Mouse (Mus musculus): ENCODE data around the gene Sfta2. TPM values are rescaled to one million over a fixed set of nuclear protein-coding genes. Genes with fewer than 3 reads are reported as not detected.

Sfta2 gene
- total RNA-seq, 2 experiments from 2014 or later, result not detected

DNA sequence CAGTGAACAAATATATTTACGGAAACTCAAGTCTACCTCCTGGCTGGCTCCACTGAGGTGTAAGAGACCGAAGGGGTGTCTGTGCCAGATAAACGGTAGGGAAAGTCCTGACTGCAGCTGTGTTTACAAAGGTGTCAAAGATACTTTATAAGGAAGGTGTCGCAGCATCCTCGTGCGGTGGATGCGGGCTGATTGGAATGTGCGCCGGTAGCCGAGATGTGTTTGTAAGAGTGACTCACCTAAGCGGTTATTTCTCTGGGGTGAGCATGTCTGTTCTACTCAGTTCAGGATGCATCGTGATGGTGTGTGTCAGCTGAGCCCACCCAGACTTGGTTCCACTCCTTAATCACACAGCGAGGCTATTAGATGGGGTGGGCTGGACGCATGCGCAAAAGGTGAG, 9.6 kb upstream of the Sfta2 start:
- DNase-seq, result no peak
- intact Hi-C loops (cut with DNase I), result loop anchor here (5.0 kb wide), 1 partner anchor 146 kb away; no protein-coding TSS in a partner anchor

DNA sequence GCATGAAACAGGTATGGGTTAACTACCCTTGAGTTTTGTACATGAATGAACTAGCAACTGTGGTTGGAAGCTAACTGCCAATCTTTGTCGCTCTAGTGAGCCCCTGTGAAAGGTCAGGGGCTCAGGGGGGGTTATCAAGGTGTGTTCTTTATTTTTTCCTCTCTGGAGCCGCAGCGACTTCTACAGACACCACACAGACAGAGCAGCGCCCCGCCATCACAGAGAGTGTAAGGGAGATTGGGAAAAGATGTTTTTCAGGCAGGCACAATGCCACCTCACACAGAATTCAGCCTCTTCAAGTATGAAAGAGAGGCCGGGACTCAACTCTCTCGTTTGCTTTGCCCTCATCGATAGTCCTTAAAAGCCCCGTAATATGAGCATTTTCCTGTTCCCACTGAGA, 9.2 kb upstream of the Sfta2 start:
- no peak for DNase-seq
- intact Hi-C loops (cut with DNase I), result loop anchor here (5.0 kb wide), 1 partner anchor 145 kb away; no protein-coding TSS in a partner anchor

DNA sequence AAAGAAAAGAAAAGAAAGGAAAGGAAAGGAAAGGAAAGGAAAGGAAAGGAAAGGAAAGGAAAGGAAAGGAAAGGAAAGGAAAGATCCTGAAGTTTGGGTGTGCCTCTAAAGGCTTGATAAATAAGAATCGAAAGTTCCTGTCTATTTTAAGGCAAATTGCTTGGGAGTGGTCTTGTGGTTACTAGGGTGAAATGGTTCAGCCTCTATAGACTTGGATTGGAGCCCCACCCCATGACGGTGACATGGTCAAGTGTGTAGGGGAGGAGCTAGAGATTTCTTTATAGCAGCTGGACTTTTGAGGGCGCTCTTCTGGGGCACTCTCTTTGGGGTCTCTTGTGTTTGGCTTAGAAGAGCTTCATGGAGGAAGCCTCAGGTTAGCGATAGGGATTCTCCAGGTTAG, 7.6 kb upstream of the Sfta2 start:
- DNase-seq, result no peak
- intact Hi-C loops (cut with DNase I), result loop anchor here (5.0 kb wide), 1 partner anchor 144 kb away; no protein-coding TSS in a partner anchor

DNA sequence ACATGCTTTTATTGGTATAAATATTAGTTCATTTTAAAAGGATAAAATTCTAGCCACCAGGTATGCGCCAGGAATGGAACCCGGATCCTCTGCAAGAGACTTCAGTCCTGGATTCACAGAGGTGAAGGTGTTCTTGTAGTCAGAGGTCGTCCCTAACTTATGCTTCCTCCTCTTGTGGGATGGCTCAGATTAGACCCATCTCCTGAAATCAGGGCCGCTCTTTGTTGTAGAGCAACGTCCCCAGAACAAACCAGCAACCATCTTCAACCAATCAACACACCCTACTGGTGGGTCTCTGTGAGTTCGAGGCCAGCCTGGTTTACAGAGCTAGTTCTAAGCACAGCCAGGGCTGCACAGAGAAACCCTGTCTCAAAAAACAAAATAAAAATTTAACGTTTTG, 6.9 kb upstream of the Sfta2 start:
- intact Hi-C loops (cut with DNase I), result loop anchor here (5.0 kb wide), 1 partner anchor 143 kb away; no protein-coding TSS in a partner anchor
- no peak for DNase-seq

DNA sequence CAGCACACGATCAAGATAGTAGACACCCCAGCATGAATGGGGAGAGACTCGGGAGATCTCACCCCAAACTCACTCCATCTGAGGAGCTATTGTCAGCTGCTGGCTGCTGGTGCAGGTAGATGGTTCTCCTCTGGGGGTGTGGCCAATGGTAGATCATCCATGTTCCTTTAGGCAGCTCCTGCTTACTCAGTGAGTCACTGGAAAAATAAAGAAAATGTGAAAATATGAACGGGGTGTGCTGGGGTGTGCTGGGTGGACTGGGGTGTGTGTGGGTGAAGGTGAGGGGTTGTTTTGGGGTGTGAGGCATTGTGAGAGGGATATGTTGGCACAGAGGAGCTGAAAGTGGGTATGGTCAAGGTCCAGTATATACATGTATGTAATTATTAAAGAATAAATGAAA, 4.0 kb upstream of the Sfta2 start:
- intact Hi-C loops (cut with DNase I), result no loop called here
- no peak for DNase-seq

DNA sequence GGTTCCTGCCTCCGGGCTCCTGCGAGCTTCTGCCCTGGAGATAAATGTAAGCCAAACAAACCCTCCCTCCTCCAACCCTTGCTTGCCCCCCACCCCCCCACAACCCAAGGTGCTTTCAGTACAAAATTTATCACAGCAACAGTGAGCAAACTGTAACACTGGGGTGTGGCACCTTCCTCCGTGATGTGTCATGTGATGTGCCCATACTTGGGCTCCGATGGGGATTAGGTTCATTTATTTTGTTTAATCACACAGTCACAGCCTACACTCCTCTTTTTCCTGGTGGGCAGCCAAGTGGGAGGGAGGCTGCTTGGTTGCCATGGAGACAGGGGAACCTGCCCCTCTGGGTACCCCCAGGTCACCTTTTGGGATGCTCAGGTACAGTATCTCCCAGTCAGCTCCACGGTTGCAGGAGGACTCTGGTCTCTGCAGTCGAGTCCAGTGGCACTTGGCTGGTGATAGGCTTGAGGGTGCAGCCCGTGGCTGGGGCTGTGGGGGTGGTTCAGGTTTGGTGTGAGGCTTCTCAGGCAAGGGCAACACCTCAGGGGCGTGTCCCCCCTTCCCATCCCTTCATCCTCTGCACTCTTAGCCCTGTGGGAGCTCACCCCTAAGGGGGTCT, 496 bp downstream of the Sfta2 start:
- DNase-seq, result no peak

DNA sequence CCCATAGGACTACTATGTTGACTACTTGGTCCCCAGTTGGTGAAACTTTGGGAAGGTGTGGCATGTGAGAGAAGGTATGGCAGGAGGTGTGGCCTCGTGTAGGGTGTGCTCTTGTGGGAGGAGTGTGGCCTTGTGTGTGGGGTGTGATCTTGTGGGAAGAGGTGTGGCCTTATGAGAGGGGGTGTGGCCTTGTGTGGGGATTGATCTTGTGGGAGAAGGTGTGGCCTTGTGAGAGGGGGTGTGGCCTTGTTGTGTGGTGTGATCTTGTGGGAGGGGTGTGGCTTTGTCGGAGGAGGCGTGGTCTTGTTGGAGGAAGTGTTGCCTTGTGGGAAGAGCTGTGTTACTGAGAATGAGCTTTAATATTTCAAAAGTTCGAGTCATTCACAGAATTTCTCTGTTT, 15.8 kb downstream of the Sfta2 start:
- intact Hi-C loops (cut with DNase I), result no loop called here
- DNase-seq, result no peak

More for the DNA sequence above, 496 bp downstream of the Sfta2 start:
- intact Hi-C loops (cut with DNase I), result no loop called here

DNA sequence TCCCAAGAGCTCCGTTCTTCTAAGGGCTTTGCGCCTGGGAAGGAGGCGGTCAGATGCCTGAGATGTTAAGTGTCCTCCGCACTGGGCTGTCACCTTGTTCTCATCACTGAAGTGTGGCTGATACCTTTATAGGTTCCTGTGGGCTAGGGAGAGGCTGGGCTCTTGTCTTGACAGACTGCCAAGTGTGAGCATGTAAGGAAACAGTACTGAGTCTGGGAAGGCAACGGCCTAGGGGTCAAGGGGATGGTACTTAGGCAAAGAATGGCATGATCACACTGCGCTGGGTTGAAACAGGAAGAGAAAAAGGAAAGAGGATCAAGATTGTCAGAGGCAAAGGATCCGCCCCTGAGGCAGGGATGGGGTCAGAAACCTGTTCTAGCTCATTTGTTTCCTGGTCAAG, 25.2 kb downstream of the Sfta2 start, which contains the start of gene Gm9573:
TSS of gene Gm9573 (minus strand) at position 101 of the 400 bp plus-strand sequence.
- intact Hi-C loops (cut with DNase I), result no loop called here
- no peak for DNase-seq

DNA sequence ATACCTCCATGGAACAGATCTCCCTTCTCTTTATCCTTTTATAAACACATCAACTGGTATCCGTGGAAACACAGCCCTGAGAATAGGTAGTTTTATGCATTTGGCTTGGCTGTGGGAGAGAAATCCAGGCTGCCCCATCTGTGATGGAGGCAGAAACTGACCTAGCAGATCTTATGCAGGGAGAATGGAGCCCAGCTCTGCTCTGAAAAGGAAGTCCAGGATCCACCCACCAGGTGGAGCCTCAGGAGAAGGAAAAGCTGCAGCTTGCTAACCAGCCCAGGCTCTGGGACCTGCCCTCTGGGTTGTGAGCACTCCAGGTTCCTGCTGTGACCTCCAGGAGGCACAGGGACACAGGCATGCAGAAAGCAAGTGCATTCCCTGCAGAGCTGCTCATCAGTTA, 32.6 kb downstream of the Sfta2 start:
- intact Hi-C loops (cut with DNase I), result no loop called here
- peak; percentile 16 to 44 for DNase-seq

DNA sequence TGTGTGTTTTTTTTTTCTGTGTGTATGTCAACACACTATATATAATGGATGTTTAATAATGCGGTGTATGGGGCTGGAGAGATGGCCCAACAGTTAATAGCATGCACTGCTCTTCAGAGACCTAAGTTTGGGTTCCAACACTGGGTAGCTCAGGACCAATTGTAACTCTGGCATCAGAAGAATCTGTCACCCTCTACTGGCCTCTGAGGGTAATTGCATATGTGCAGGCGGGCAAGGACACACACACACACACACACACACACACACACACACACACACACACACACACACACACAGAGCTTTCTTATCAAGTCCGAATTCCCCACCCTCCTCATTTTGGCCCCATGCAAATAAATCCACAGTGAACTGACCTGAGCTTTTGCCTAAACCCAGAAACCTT, 33.9 kb downstream of the Sfta2 start:
- intact Hi-C loops (cut with DNase I), result no loop called here
- DNase-seq, result no peak

DNA sequence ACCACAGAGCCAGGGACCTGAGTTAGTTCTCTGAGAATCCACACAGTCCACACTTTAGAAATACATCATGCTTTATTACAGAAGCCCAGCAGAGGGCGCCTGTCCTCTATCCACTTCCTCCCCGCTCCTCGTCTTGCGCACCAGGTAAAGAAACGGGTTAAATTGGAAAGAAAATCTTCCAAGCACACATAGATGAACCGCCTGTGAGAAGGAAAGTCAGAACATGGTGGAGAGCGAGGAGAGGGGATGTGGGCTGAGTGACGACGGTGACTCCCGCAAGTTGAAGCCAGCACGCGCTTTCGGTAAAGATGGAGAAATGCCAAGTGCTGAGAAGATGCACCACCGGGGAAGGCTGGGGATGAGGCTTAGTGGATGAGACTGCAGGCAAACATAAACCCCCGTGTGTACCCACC, 34.4 kb downstream of the Sfta2 start:
- intact Hi-C loops (cut with DNase I), result loop anchor here (1.0 kb wide), 1 partner anchor 90 kb away; no protein-coding TSS in a partner anchor
- peak; percentile 71 to 76 for DNase-seq

DNA sequence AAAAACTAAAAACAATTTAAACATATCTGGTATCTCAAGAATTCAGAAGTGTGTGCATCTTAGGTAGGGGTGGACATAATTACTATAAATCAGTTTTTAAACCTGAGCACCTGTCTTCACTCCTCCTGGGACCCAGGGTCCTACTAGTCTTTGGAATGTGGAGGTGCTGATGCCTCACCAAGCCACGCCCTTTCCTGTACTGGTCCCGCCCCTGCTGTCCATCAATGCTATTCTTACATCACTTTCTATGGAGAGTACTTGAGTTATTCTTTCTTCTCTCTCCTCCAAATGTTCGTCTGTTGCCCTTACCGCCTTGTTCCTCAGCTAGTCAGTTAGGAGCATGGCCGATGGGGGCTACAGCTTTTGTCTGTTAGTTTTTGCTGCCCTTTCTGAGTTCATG, 35.0 kb downstream of the Sfta2 start:
- peak in 1 of 2 experiments; percentile 37 for DNase-seq
- intact Hi-C loops (cut with DNase I), result loop anchor here (1.0 kb wide), 1 partner anchor 89 kb away; no protein-coding TSS in a partner anchor

DNA sequence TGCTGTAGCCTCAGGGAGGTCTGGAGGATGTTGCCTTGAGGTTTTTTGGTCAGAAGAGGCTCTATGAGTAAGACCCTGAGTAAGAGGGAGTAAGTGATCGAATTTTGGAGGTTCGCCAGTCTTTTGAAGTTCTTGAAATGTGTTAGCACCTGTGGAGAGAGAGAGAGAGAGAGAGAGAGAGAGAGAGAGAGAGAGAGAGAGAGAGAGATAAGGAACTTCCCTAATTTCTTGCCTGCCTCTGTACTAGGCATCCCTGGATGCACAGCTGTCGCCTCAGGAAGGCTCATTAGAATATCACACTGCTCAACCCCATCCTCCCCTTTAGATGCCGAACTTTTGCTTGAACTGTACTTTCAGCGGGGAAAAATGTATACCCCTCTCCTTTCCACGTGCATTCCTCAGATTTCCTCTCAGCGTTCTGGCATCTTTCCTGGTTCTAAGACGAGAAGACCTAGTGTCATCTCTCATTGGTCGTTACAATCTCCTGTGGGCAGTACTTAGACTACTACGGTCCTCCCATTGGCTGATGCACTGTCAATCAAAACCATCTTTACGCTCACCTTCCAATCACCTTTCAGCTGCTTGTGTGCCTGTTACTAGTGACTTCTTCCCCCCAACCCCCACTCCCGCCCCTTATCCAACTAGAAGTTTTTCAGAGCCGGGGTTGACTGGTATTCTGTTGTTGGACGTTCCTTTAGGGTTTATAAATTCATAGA, 37.3 kb downstream of the Sfta2 start:
- peak; percentile 65 to 78 for DNase-seq
- intact Hi-C loops (cut with DNase I), result no loop called here

DNA sequence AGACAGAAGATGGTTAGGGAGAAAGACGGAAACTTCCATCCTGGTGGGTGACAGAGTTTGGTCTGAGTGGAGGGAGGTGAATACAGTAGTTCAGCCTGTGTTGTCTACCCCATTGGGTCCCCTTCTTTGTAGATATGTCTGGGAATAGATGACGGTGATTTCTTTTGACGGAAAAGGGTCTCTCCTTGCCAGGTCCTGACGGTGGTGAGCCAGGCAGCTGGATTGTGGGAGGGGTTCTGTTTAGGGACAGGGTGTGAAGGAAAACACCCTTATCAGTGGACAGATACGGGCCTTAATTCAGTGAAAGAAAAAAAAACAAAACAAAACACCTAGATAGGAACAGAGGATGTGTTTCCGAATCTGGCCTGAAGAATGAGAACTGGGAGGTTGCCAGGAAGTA, 38.0 kb downstream of the Sfta2 start:
- intact Hi-C loops (cut with DNase I), result no loop called here
- DNase-seq, result no peak

DNA sequence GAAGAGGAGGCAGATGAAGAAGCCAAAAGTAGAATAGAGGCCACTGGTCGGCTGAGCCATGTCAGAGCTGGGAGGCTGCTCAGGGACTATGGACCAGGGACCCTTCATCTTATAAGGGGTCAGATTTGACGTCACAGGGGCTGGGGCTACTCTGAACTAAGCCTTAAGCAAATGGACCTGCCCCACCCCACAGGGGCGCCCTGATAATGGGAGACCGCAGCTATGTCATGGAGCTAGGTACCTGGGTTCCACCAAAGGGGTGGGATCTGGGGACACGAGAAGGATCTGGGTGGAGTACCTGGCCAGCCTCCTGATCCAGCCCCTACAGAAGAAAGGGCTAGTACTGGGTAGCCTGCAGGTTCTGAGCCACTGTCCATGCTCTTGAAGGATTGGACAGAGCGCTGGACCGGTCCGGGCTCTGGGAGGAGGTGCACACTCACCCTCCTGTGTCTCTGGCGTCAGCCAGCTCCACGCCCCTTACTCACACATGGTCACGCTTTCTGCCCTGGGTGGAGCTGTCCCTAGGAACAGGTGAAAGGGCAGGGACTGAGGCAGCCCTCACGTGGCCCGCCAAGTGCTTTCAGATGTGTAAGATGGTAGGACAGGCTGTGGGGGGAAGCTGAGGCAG, 42.4 kb downstream of the Sfta2 start, which contains the start of gene Mucl3:
TSS of gene Mucl3 (minus strand) at position 87 of the 628 bp plus-strand sequence.
- DNase-seq, result no peak
- intact Hi-C loops (cut with DNase I), result no loop called here

DNA sequence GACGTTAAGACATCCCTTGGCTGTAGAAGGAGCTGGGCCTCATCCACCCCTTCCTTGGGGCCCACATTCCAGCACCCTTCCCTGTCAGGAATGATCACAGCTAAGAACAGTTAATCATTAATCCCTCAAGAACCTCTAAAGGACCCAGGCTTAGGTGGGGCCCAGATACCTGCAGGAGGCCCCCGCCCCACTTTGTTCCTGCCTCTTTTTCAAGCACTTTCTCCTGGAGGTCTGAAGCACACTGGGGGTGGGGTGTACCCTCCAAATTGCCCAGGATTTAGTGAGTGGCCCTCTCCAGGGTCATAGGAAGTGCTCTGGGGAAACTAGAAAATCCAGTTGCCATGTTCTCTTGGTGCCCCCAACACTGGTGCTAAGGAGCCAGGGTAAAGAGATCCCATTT, 48.1 kb downstream of the Sfta2 start:
- no peak for DNase-seq
- intact Hi-C loops (cut with DNase I), result no loop called here

DNA sequence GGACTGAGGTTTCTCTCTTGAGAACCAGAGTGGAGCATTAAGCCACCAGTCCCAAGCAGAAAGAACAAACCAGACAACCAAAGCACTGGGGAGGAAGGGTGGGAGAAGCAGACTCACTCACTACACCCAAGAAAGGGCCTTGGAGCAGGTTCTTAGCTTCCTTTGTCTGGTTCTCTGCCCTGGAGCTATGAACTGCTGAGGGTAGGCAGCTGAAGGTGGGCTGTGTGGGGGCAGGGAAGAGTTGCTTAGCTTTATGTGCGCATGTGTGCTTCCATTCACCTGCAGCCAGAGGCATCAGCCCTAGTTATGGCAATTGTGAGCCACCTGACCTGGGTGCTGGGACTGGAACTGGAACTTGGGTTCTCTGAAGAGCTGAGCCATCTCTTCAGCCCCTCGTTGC, 51.7 kb downstream of the Sfta2 start:
- intact Hi-C loops (cut with DNase I), result no loop called here
- no peak for DNase-seq

DNA sequence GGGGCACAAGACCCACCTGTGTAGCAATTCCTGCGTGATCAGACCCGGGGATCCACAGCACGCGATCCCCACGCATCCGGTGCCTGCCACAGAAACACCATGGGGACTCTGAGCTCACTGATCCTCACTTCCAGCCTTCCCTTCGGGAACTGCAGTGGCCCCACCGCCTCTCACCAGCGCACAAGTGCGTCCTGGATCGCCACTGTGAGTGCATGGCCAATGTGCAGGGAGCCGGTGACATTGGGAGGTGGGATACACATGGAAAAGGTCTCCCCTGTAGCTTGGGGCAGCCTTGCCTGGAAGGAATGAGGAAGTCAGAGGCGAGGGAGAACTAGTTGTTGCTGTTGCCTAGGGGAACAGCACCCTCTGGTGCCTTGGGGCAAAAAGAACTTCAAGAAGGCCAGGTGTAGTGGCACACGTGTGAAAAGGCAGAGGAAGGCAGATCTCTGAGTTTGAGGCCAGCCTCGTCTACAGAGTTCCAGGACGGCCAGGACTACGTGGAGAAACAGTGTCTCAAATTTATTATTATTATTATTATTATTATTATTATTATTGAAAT, 64.7 kb downstream of the Sfta2 start:
- intact Hi-C loops (cut with DNase I), result no loop called here
- peak in 1 of 2 experiments; percentile 21 for DNase-seq

DNA sequence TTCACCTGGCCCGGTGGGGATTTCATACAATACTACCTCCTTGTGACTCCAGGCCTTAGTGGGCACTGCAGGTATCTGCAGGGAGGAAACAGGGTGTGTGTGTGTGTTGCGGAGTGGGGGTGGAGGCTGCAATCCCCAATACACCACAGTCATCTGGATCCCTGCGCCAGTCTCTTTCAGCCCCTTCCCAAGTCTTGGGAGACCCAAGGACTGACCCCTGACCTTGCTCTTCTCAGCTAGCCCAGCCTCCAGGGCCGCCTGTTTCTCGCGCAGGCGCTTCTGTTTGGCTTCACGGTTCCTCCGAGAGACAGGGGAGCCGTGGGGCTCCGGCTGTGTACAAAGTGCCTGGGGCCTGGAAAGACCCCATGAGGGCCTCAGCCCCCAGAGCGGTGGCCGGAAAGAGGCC, 65.5 kb downstream of the Sfta2 start:
- no peak for DNase-seq
- intact Hi-C loops (cut with DNase I), result no loop called here

DNA sequence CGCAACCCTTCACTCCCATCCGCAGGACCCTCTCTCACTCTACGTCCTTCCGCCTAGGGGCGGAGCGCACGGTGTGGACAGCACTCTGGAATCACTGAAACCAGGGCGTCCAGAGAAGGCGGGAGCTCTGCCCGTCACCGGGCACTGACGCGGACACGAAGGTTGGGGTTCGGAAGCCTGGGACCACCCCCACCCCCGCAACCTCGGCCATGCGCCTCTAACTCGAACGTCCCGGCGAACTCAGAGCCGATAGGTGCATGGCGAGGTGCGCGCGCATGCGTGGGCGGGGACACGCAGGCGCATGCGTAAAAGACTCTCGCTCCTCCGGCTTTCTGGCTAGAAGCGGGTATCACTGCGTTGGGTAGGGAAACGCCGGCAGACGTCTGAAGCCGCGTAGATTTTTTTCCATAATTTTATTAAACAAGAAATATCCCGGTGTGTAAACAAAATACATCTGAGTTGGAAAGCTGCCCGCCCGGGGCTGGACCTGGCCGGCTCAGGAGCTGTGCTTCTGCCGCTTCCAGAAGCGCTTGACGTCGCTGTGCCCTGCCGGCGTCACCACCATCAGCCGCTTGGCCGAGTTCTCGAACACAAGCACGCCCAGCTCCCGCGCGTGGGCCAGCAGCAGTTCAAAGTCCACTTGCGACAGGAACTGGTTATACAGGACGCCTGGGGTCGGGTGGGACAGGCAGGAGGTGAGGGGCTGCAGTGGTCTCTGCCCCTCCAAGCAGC, 66.2 kb downstream of the Sfta2 start, which contains the start of gene Vars2:
TSS of gene Vars2 (minus strand) at position 259 of the 732 bp plus-strand sequence.
- DNase-seq, result peak; percentile 98 to 99
- intact Hi-C loops (cut with DNase I), result no loop called here

Data from heart, postnatal 14 days (tissue).